Mouse (Mus musculus) cerebellum, adult (tissue): ENCODE results near the gene Akp3.
A peak's percentile ranks its signal among the peaks of the same experiment; 100 is the strongest.

ENCODE experiments used
- ATAC-seq: cut with Nextera tagmentation; 2 replicates; pipeline ENCODE4 v1.9.2; 2017; ENCODE audit warnings: mild to moderate bottlenecking, moderate library complexity, mixed read lengths; ENCODE audit not compliant: insufficient number of reproducible peaks, low FRiP score, low TSS enrichment

Gene Akp3

GRCm38 (mm10) chr1:87153776-87154500 lies 29.2 kb downstream of the Akp3 start:
- ATAC-seq: no peak

DNA sequence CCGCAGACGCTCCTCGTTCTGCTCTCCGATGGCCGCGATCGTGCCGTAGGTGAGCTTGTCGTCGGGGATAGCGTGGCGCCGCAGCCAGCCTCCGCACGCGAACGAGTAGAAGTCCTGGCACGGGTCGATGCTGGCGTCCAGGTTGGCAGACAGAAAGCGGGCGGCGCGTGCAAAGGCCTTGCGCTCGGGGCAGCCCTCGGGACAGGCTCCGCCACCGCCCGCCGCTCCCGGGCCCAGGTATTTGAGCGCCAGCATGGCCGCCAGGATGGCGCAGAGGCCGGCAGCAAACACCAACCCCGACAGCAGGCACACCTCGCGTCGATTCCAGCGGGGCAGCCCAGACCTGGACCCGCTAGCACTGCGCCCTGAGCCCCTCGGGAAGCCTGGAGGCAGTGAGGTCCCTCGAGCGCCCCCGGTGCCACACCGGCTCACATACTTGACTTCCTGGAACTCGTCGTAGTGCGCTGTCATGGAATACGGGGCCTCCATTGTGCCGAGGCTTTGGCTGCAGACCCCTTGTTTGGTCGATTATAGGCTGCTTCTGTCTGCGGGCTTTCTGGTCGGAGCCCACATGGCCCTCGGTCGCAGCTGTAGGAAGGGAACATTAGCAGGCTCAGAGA lies 29.8 kb downstream of the Akp3 start:
- no peak for ATAC-seq

DNA sequence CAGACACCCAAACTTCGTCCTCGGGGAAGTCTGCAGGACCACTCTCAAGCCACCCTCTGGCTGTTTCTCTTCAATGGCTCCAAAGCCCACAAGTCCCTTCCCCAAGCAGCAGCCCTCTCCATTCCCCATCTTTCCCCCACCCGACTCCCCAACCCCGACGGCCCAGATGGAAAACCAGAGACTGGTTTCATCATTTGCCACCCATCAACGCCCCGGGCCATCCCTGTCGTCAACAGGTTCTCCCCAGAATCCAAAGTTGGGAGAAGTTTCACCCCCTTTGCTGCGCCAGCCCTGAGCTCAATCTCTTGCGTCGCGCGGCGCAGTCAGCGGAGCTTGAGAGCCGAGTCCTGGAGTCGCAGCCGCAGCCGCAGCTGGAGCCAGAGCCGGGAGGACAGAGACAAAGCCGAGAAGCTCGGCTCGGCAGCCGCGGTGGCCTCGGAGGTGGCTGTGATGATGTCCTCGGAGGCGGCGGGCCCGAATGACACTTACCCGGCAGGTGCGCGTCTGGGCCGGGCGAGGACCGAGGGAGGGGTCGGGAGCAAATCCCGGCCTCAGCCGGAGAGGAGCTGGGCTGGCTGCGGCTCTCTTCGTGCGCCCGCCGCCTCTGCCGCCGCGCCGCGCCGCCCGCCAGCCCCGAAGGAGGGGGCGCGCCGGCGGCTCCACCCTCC lies 30.9 kb downstream of the Akp3 start:
- ATAC-seq: no peak

DNA sequence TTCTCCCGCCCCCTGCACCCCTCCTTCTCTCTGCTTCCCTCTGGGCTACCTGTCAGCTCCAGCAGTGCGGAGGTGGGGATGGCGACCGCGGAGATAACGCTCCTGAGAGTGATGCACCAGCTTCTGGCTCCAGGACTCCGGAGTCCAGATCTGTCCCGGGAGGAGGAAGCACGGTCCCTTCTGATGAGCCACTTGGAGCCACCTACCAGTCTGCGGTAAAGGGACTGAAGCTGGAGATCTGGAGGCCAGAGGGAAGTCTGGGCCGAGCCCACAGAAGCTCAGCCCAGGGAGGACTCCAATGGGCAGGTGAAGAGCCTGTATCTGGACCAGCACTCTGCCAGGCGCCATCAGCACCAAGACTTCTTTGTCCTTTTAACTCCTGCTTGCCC lies 31.4 kb downstream of the Akp3 start, which contains the start of gene Ecel1:
TSS of gene Ecel1 (minus strand) at position 323 of the 389 bp plus-strand sequence.
- ATAC-seq: no peak

DNA sequence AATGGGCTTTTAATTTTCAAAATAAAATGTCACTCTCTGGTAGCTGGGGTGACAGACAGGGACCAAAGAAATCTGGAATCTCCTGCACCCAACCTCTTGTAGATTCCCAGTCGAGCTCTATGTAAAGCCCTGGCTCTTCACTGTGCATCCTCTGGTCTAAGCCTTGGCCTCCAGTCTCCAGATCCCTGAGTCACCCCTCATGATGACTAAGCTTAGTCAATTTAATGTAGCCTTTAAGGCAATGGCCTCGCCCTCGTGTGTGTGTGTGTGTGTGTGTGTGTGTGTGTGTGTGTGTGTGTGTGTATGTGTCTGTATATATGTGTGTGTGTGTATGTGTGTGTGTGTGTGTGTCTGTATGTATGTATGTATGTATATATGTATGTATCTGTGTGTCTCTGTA lies 34.6 kb downstream of the Akp3 start:
- no peak for ATAC-seq

- ATAC-seq: no peak
These were observed 39.5 kb downstream of the Akp3 start for GRCm38 (mm10) chr1:87164164-87164795.

- no peak for ATAC-seq
These were observed 40.0 kb downstream of the Akp3 start for GRCm38 (mm10) chr1:87164796-87165184.

DNA sequence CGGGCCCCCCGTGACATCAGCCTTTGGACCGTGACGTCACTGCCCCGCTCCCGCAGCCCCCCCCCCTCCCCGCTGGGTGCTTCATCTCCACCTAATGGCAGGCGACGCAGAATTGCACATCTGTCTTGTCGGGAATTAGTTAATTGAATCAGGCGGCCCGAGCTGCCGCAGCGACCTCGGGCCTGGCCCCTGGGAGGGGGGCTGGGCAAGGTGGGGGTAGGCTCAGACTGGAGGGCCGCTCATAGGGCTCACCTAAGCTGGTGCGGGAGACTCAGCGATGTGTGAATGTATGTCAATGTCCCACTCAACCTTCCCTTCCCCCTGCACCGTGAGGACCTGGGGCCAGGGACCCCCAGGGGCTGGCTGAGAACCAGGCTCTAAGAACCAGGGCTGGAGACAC lies 45.7 kb downstream of the Akp3 start:
- no peak for ATAC-seq

GRCm38 (mm10) chr1:87171312-87171711 lies 46.5 kb downstream of the Akp3 start:
- ATAC-seq: no peak

GRCm38 (mm10) chr1:87172316-87172715 lies 47.5 kb downstream of the Akp3 start:
- no peak for ATAC-seq

DNA sequence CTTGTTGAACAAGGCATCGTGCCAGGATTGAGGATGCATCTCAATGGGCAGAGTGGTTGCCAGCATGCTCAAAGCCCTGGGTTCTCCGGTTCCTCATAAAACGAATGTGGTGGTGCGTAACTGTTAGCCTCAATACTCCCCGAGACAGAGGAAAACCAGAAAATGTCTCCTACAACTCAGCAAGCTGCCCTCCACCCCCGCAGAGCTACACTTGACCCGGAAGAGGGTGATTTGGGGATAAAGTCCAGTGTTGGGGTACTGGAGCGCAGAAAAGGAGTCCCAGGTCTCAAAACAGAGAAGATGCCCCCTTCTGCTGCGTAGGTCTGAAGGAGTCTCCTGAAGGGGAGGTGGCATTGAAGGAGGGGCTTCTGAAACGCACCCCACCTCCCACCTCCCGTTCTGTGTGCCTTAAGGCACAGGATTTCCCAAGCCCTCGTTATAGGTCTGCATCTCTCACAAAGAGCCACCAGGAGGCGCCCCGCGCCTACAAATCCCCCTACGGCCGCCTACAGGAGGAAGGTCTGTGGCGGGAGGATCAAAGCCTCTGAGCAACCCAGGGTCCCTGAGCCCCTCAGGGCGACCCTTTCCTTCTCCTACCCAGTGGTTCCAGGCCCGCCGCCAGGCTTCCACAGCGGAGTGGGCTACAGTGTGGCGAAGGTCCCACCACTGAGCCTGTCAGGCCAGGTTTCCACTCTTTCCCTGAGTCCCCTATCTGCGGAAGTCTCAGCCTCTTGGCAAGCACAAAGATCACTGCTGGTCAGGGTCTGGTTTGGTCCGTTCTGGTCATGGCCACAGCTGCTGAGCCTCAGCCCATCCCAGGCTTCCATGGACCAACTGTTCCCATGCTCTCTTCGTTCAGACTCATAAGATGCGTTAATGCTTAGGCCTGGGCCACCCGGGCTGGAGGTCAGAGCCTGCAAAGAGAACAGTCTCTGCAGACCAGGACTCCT lies 49.5 kb downstream of the Akp3 start:
- ATAC-seq: peak; percentile 46; the same call in 1 of the 2 replicates

DNA sequence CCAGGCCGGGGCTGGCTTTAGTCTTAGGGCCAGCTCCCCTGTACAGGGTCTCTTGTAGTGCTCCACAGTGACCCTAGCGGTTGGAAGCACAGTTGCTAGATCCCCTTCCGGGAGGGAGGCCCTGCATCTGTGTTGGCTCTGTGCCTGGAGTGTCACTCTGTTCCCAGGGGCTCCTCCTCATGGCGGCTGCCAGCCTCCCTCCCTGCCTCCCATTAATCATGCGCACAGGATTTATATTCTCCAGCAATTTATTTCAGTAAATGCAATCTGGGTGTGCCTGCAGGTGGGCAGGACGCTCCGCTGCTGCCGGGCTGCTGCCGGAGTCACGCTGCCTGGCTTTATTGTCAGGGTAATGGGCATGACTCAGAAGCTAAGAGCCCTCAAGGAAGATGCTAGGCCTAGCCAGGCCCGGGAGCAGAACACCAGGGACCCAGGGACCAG lies 51.1 kb downstream of the Akp3 start:
- ATAC-seq: no peak
